Comparison of ENCODE assay signal across 8 mouse cellular contexts in the genomic region with DNA sequence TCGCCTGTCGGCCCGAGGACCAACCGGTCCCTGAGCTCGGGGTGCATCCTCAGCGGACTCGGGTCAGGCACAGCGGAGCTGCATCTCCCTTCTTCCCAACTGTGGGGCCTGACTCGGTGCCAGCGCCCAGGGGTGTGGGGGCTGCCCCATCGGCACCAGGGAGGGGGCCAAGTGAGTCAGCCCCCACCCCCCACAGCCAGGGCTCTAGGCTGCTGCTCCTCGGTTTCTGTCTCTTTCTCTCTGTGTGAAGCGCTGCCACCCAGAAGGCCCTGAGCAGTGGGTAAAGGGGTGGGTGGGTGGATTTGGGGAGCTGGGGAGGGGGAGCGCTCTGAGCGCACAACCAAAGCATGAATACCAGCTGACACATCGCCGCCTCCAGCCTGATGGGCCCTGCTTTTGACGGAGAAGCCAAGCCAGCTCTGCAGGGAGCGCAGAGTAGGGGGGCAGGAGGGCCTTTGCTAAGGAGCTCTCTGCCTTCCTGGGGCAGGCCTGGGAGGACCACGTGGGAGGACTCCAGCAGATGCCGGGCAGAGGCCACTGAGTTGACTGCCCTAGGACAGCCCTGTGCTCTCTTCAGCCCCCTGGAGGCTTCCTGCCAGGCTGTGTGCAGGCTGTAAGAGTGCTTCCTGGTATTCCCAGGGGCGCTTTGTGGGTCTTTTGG. TPM values are rescaled to one million over a fixed set of nuclear protein-coding genes. Genes with fewer than 3 reads are reported as not detected.
A peak's percentile ranks its signal among the peaks of the same experiment; 100 is the strongest.
DNase-seq lines count a peak whose midpoint lies in the region; ATAC-seq and TF ChIP-seq lines count a peak whose summit lies in the region.

No protein-coding gene starts in this region.

- ATAC-seq in heart, embryonic 15.5 days (replicated peaks; ENCODE audit: insufficient number of reproducible peaks, insufficient read depth, low FRiP score, low read depth) = no peak
- peak; percentile 33; the same call in 1 of the 2 replicates for ATAC-seq in liver, postnatal 0 days
- peak; percentile 60; the same call in 1 of the 2 replicates for ATAC-seq in neural tube, embryonic 14.5 days (ENCODE audit: low read depth)
- ATAC-seq in erythroblast, adult 5-6 weeks (replicated peaks; ENCODE audit: low FRiP score, poor library complexity, severe bottlenecking) = no peak

- H3K9ac ChIP-seq in heart, embryonic 15.5 days = peak overlapping the region; percentile 54
- 0 out of 2 replicates have a peak overlapping the region, but pooled peaks have one; percentile 55 for H3K9ac ChIP-seq in liver, postnatal 0 days (replicated peaks)
- H3K9ac ChIP-seq in neural tube, embryonic 14.5 days (replicated peaks; ENCODE audit: low read depth, low read length) = peak overlapping the region; percentile 46

- H3K9me3 ChIP-seq in heart, embryonic 15.5 days (replicated peaks) = no peaks in the 10 kb centered on the region
- no peaks in the 10 kb centered on the region for H3K9me3 ChIP-seq in liver, postnatal 0 days (ENCODE audit: low read length)
- no peaks in the 10 kb centered on the region for H3K9me3 ChIP-seq in neural tube, embryonic 14.5 days (ENCODE audit: control insufficient read depth, low read length)

- peak overlapping the region; percentile 100 for H3K4me2 ChIP-seq in heart, embryonic 15.5 days
- H3K4me2 ChIP-seq in liver, postnatal 0 days (ENCODE audit: low read depth, low read length) = peak overlapping the region; percentile 90
- peak overlapping the region; percentile 99 for H3K4me2 ChIP-seq in neural tube, embryonic 14.5 days (ENCODE audit: low read depth, low read length)

- H3K4me3 ChIP-seq in heart, embryonic 15.5 days = peak overlapping the region; percentile 68
- H3K4me3 ChIP-seq in liver, postnatal 0 days (ENCODE audit: low read depth, low read length) = peak overlapping the region; percentile 65
- H3K4me3 ChIP-seq in neural tube, embryonic 14.5 days (ENCODE audit: low read depth, low read length) = peak overlapping the region; percentile 51

- peak; percentile 17 to 24 for DNase-seq in spleen, postnatal 36 days (ENCODE audit: low spot score in 2 of 2)
- no peak for DNase-seq in spleen, postnatal 14 days (ENCODE audit: low spot score in 2 of 2)
- DNase-seq in embryo, embryonic 10 days (ENCODE audit: low spot score) = peak; percentile 78
- DNase-seq in kidney, postnatal 14 days = peak; percentile 52
- peak; percentile 47 for DNase-seq in liver, postnatal 0 days

- no peaks in the 10 kb centered on the region for H3K36me3 ChIP-seq in heart, embryonic 15.5 days
- no peaks in the 10 kb centered on the region for H3K36me3 ChIP-seq in liver, postnatal 0 days (replicated peaks; ENCODE audit: insufficient read depth, low read length)
- H3K36me3 ChIP-seq in neural tube, embryonic 14.5 days (ENCODE audit: control insufficient read depth, insufficient read depth, low read length) = no peaks in the 10 kb centered on the region

- no peak overlapping the region for H3K27ac ChIP-seq in heart, embryonic 15.5 days
- no peak overlapping the region for H3K27ac ChIP-seq in liver, postnatal 0 days (ENCODE audit: low read depth)
- no peak overlapping the region for H3K27ac ChIP-seq in neural tube, embryonic 14.5 days (ENCODE audit: low read depth, low read length)

- H3K27me3 ChIP-seq in heart, embryonic 15.5 days = peaks cover 95% of the 10 kb centered on the region
- H3K27me3 ChIP-seq in liver, postnatal 0 days (ENCODE audit: insufficient read depth, low read length) = peaks cover 76% of the 10 kb centered on the region
- peaks cover 22% of the 10 kb centered on the region for H3K27me3 ChIP-seq in neural tube, embryonic 14.5 days (ENCODE audit: control insufficient read depth, insufficient read depth, low read length)

- peak; percentile 34; the same call in 1 of the 2 replicates for TF ChIP-seq CTCF in liver, postnatal 0 days (IDR thresholded peaks at IDR 0.05; ENCODE audit: low read depth)

- peaks cover 37% of the 10 kb centered on the region for H3K4me1 ChIP-seq in heart, embryonic 15.5 days (replicated peaks)
- peaks cover 18% of the 10 kb centered on the region for H3K4me1 ChIP-seq in liver, postnatal 0 days (ENCODE audit: insufficient read depth)
- H3K4me1 ChIP-seq in neural tube, embryonic 14.5 days (ENCODE audit: control insufficient read depth, insufficient read depth, low read length) = peaks cover 34% of the 10 kb centered on the region

- WGBS in heart, embryonic 15.5 days = 4% methylated on average over 21 of the region's 22 CpGs
- 6% methylated on average over 22 of the region's 22 CpGs for WGBS in liver, postnatal 0 days (ENCODE audit: insufficient replicate concordance)
- 1% methylated on average over 20 of the region's 22 CpGs for WGBS in neural tube, embryonic 14.5 days

- no peak for TF ChIP-seq EP300 in liver, postnatal 0 days (IDR thresholded peaks at IDR 0.05; ENCODE audit: low read depth)

RNA-seq across cellular contexts. Expression of gene Ntng2, which starts 0.5 kb away (rescaled TPM):
- 0.20 TPM in 1 of 2 replicates, not detected in the other for polyA plus RNA-seq in heart, embryonic 15.5 days (2015; fragmentation: Nextera tagmentation; extraction: Ambion mirVana)
- polyA plus RNA-seq in liver, postnatal 0 days (2015; fragmentation: Nextera tagmentation; extraction: Ambion mirVana) = 0.27 and 0.38 TPM in 2 replicates
- 1.3 and 1.8 TPM in 2 replicates for polyA plus RNA-seq in neural tube, embryonic 14.5 days (2014; fragmentation: Nextera tagmentation; extraction: Ambion mirVana)
- 2.3 and 8.8 TPM in 2 replicates for total RNA-seq in erythroblast, adult 5-6 weeks (2015; ENCODE audit: low replicate concordance)
- 0.94 and 2.0 TPM in 2 replicates for total RNA-seq in erythroblast, adult 5-6 weeks (2017; ENCODE audit: low replicate concordance)

Comparison
In these comparisons a context has a peak if more than half of its experiments do, and no peak if none do; other contexts are left out.
1. DNase-seq: peak in spleen, postnatal 36 days (2 of 2), embryo, embryonic 10 days (single experiment), kidney, postnatal 14 days (single experiment) and liver, postnatal 0 days (single experiment); none in spleen, postnatal 14 days (0 of 2).
2. ATAC-seq: peak in liver, postnatal 0 days (single experiment) and neural tube, embryonic 14.5 days (single experiment); none in heart, embryonic 15.5 days (single experiment) and erythroblast, adult 5-6 weeks (single experiment).
3. Peak in every context shown above with its lines, with median percentiles within 50 percentile points of each other: H3K4me2 ChIP-seq, H3K4me3 ChIP-seq and H3K9ac ChIP-seq.